Mouse (Mus musculus): Measurements from ENCODE around the gene Gm21627. TPM values are rescaled to one million over a fixed set of nuclear protein-coding genes. Genes with fewer than 3 reads are reported as not detected.
"Not testable (repeated sequence)": the region's sequence is repeated elsewhere in the genome, so short reads cannot be mapped to it uniquely, and the experiment has no call there.

The Gm21627 gene
- not detected in 2 replicates for polyA plus RNA-seq (2015; fragmentation: Nextera tagmentation; extraction: Ambion mirVana)

GRCm38 (mm10) chrY:63228127-63228526 lies at the start of gene Gm21627:
Gene Gm21627, plus strand, starts transcription at chrY:63228427.
- no CpG with 5 or more reads among the region's 6 CpGs for WGBS
- not testable (repeated sequence) for H3K4me3 ChIP-seq; H3K4me2 ChIP-seq; H3K27me3 ChIP-seq (replicated peaks); H3K4me1 ChIP-seq; H3K36me3 ChIP-seq (replicated peaks); H3K9me3 ChIP-seq; ATAC-seq (replicated peaks); H3K27ac ChIP-seq; H3K9ac ChIP-seq

Data from midbrain, embryonic 15.5 days (tissue).